Mouse (Mus musculus) heart, postnatal 0 days (tissue): ENCODE results near the gene Zfp595.
"Not testable (repeated sequence)": the region's sequence is repeated elsewhere in the genome, so short reads cannot be mapped to it uniquely, and the experiment has no call there.

Experiments
- CTCF ChIP-seq: IDR thresholded peaks from 2 replicates; pipeline ENCODE4 v1.5.1; 2016; ENCODE audit warnings: antibody characterized with exemption, control low read depth, low read depth
- EP300 ChIP-seq: IDR thresholded peaks from 2 replicates; pipeline ENCODE4 v1.6.1; 2016; ENCODE audit warnings: antibody characterized with exemption, low read depth

DNA sequence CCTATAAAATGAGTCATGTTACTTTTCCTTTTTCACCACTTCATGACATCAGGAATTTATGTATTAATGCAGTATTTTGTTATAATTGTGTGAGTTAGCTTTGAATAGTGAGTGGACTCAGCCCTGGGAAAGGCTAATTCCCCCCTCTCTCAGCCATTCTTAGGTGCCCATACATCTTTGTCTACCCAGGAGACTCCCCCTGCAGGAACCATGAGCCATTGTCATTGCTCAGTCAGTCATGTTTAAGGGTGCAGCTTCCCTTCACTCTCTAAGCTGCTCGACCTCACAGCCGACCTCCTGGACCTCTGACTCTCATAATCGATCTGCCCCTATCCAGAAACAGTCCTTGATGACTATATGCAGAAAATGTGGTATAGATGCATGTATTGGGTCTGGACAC lies 43.9 kb upstream of the Zfp595 start:
- not testable (repeated sequence) for TF ChIP-seq CTCF, EP300
